Mouse (Mus musculus): Measurements from ENCODE around the gene Tfrc. TPM values are rescaled to one million over a fixed set of nuclear protein-coding genes. Genes with fewer than 3 reads are reported as not detected.
A peak's percentile ranks its signal among the peaks of the same experiment; 100 is the strongest.

The Tfrc gene
- polyA plus RNA-seq, 1 experiment from 2014 or later, result 57.3 TPM

GRCm38 (mm10) chr16:32660557-32661321, 52.0 kb downstream of the Tfrc start:
- Histone ChIP-seq H3K4me2 (ENCODE audit: low read depth, low read length) (peak overlapping the region; percentile 64), H3K9ac (ENCODE audit: low read length) (peak overlapping the region; percentile 65), H3K36me3 (ENCODE audit: control insufficient read depth, insufficient read depth, low read length) (no peaks in the 10 kb centered on the region), H3K4me1 (replicated peaks; ENCODE audit: control insufficient read depth, insufficient read depth, low read length) (peaks cover 91% of the 10 kb centered on the region), H3K4me3 (ENCODE audit: low read length) (peak overlapping the region; percentile 41), H3K9me3 (ENCODE audit: control insufficient read depth, low read length) (no peaks in the 10 kb centered on the region), H3K27me3 (ENCODE audit: control insufficient read depth, insufficient read depth, low read depth, low read length) (no peaks in the 10 kb centered on the region), H3K27ac (ENCODE audit: low read length) (peak overlapping the region; percentile 98)
- 6% methylated on average over 10 of the region's 10 CpGs for WGBS
- peak; percentile 84 for ATAC-seq (ENCODE audit: low read depth)

GRCm38 (mm10) chr16:32661493-32661921, 52.8 kb downstream of the Tfrc start:
- WGBS, result 23% methylated on average over 10 of the region's 10 CpGs
- Histone ChIP-seq H3K4me2 (ENCODE audit: low read depth, low read length) (peak overlapping the region; percentile 64), H3K9me3 (ENCODE audit: control insufficient read depth, low read length) (no peaks in the 10 kb centered on the region), H3K4me3 (ENCODE audit: low read length) (peak overlapping the region; percentile 41), H3K27ac (ENCODE audit: low read length) (peak overlapping the region; percentile 98), H3K9ac (ENCODE audit: low read length) (peak overlapping the region; percentile 65), H3K27me3 (ENCODE audit: control insufficient read depth, insufficient read depth, low read depth, low read length) (no peaks in the 10 kb centered on the region), H3K4me1 (replicated peaks; ENCODE audit: control insufficient read depth, insufficient read depth, low read length) (peaks cover 91% of the 10 kb centered on the region), H3K36me3 (ENCODE audit: control insufficient read depth, insufficient read depth, low read length) (no peaks in the 10 kb centered on the region)
- peak; percentile 50 for ATAC-seq (ENCODE audit: low read depth)

- peaks cover 91% of the 10 kb centered on the region for H3K4me1 ChIP-seq (replicated peaks; ENCODE audit: control insufficient read depth, insufficient read depth, low read length)
- H3K4me3 ChIP-seq (ENCODE audit: low read length), result peak overlapping the region; percentile 41
- ATAC-seq (ENCODE audit: low read depth), result no peak
- peak overlapping the region; percentile 98 for H3K27ac ChIP-seq (ENCODE audit: low read length)
- peak overlapping the region; percentile 65 for H3K9ac ChIP-seq (ENCODE audit: low read length)
- peak overlapping the region; percentile 64 for H3K4me2 ChIP-seq (ENCODE audit: low read depth, low read length)
- no peaks in the 10 kb centered on the region for H3K36me3 ChIP-seq (ENCODE audit: control insufficient read depth, insufficient read depth, low read length)
- H3K9me3 ChIP-seq (ENCODE audit: control insufficient read depth, low read length), result no peaks in the 10 kb centered on the region
- H3K27me3 ChIP-seq (ENCODE audit: control insufficient read depth, insufficient read depth, low read depth, low read length), result no peaks in the 10 kb centered on the region
- 72% methylated on average over 7 of the region's 7 CpGs for WGBS
These were observed 53.7 kb downstream of the Tfrc start for GRCm38 (mm10) chr16:32662372-32662771.

GRCm38 (mm10) chr16:32663231-32663858, 54.6 kb downstream of the Tfrc start:
- no peaks in the 10 kb centered on the region for H3K36me3 ChIP-seq (ENCODE audit: control insufficient read depth, insufficient read depth, low read length)
- H3K9me3 ChIP-seq (ENCODE audit: control insufficient read depth, low read length), result no peaks in the 10 kb centered on the region
- no peak overlapping the region for H3K9ac ChIP-seq (ENCODE audit: low read length)
- H3K4me2 ChIP-seq (ENCODE audit: low read depth, low read length), result no peak overlapping the region
- ATAC-seq (ENCODE audit: low read depth), result no peak
- no peak overlapping the region for H3K4me3 ChIP-seq (ENCODE audit: low read length)
- H3K27me3 ChIP-seq (ENCODE audit: control insufficient read depth, insufficient read depth, low read depth, low read length), result no peaks in the 10 kb centered on the region
- H3K4me1 ChIP-seq (replicated peaks; ENCODE audit: control insufficient read depth, insufficient read depth, low read length), result peaks cover 90% of the 10 kb centered on the region
- WGBS, result 69% methylated on average over 9 of the region's 9 CpGs
- no peak overlapping the region for H3K27ac ChIP-seq (ENCODE audit: low read length)

- no peak for ATAC-seq (ENCODE audit: low read depth)
- H3K4me3 ChIP-seq (ENCODE audit: low read length), result no peak overlapping the region
- H3K36me3 ChIP-seq (ENCODE audit: control insufficient read depth, insufficient read depth, low read length), result no peaks in the 10 kb centered on the region; the same call in 1 of the 2 replicates
- no peak overlapping the region for H3K4me2 ChIP-seq (ENCODE audit: low read depth, low read length)
- H3K9me3 ChIP-seq (ENCODE audit: control insufficient read depth, low read length), result no peaks in the 10 kb centered on the region
- H3K27ac ChIP-seq (ENCODE audit: low read length), result no peak overlapping the region
- no peak overlapping the region for H3K9ac ChIP-seq (ENCODE audit: low read length)
- H3K27me3 ChIP-seq (ENCODE audit: control insufficient read depth, insufficient read depth, low read depth, low read length), result no peaks in the 10 kb centered on the region
- 87% methylated on average over 2 of the region's 2 CpGs for WGBS
- peaks cover 81% of the 10 kb centered on the region for H3K4me1 ChIP-seq (replicated peaks; ENCODE audit: control insufficient read depth, insufficient read depth, low read length)
These were observed 55.5 kb downstream of the Tfrc start for GRCm38 (mm10) chr16:32664211-32664610.

GRCm38 (mm10) chr16:32665851-32666665, 57.3 kb downstream of the Tfrc start:
- H3K36me3 ChIP-seq (ENCODE audit: control insufficient read depth, insufficient read depth, low read length), result peaks cover 7% of the 10 kb centered on the region; the same call in 1 of the 2 replicates
- no peak overlapping the region for H3K4me3 ChIP-seq (ENCODE audit: low read length)
- peak; percentile 60 for ATAC-seq (ENCODE audit: low read depth)
- H3K27ac ChIP-seq (ENCODE audit: low read length), result peak overlapping the region; percentile 89
- no peak overlapping the region for H3K4me2 ChIP-seq (ENCODE audit: low read depth, low read length)
- H3K9ac ChIP-seq (ENCODE audit: low read length), result no peak overlapping the region
- no peaks in the 10 kb centered on the region for H3K27me3 ChIP-seq (ENCODE audit: control insufficient read depth, insufficient read depth, low read depth, low read length)
- H3K4me1 ChIP-seq (replicated peaks; ENCODE audit: control insufficient read depth, insufficient read depth, low read length), result peaks cover 65% of the 10 kb centered on the region
- WGBS, result 21% methylated on average over 11 of the region's 11 CpGs
- H3K9me3 ChIP-seq (ENCODE audit: control insufficient read depth, low read length), result no peaks in the 10 kb centered on the region

- WGBS, result 50% methylated on average over 9 of the region's 9 CpGs
These were observed 58.2 kb downstream of the Tfrc start for GRCm38 (mm10) chr16:32666671-32667551.

GRCm38 (mm10) chr16:32667552-32667872, 58.8 kb downstream of the Tfrc start:
- Histone ChIP-seq H3K36me3 (ENCODE audit: control insufficient read depth, insufficient read depth, low read length) (peaks cover 15% of the 10 kb centered on the region), H3K27ac (ENCODE audit: low read length) (peak overlapping the region; percentile 89), H3K4me1 (replicated peaks; ENCODE audit: control insufficient read depth, insufficient read depth, low read length) (peaks cover 50% of the 10 kb centered on the region), H3K4me2 (ENCODE audit: low read depth, low read length) (no peak overlapping the region), H3K27me3 (ENCODE audit: control insufficient read depth, insufficient read depth, low read depth, low read length) (no peaks in the 10 kb centered on the region), H3K9me3 (ENCODE audit: control insufficient read depth, low read length) (no peaks in the 10 kb centered on the region), H3K9ac (ENCODE audit: low read length) (peak overlapping the region; percentile 45; the same call in 1 of the 2 replicates), H3K4me3 (ENCODE audit: low read length) (no peak overlapping the region)
- WGBS, result 57% methylated on average over 3 of the region's 3 CpGs
- peak; percentile 45; the same call in 1 of the 2 replicates for ATAC-seq (ENCODE audit: low read depth)

More at GRCm38 (mm10) chr16:32666671-32667551, 58.2 kb downstream of the Tfrc start:
- Histone ChIP-seq H3K4me3 (ENCODE audit: low read length) (no peak overlapping the region), H3K27me3 (ENCODE audit: control insufficient read depth, insufficient read depth, low read depth, low read length) (no peaks in the 10 kb centered on the region), H3K36me3 (ENCODE audit: control insufficient read depth, insufficient read depth, low read length) (peaks cover 15% of the 10 kb centered on the region), H3K27ac (ENCODE audit: low read length) (peak overlapping the region; percentile 89), H3K4me2 (ENCODE audit: low read depth, low read length) (no peak overlapping the region), H3K9me3 (ENCODE audit: control insufficient read depth, low read length) (no peaks in the 10 kb centered on the region), H3K4me1 (replicated peaks; ENCODE audit: control insufficient read depth, insufficient read depth, low read length) (peaks cover 56% of the 10 kb centered on the region), H3K9ac (ENCODE audit: low read length) (peak overlapping the region; percentile 3; the same call in 1 of the 2 replicates)
- peak; percentile 15; the same call in 1 of the 2 replicates for ATAC-seq (ENCODE audit: low read depth)
